Mouse (Mus musculus) myocyte (in vitro differentiated cells): Measurements from ENCODE around the gene Zfp961. TPM values are rescaled to one million over a fixed set of nuclear protein-coding genes. Genes with fewer than 3 reads are reported as not detected.

ENCODE experiments used
- H3K27me3 ChIP-seq: one replicate; pipeline ENCODE4 v1.6.1; 2011; ENCODE audit not compliant: control insufficient read depth, insufficient read depth, insufficient read length
- H3K36me3 ChIP-seq: one replicate; pipeline ENCODE4 v1.6.1; 2011; ENCODE audit not compliant: control insufficient read depth, insufficient read depth
- H3K4me2 ChIP-seq: one replicate; pipeline ENCODE4 v1.6.1; 2011; ENCODE audit warnings: low read depth, control low read depth
- H3K4me3 ChIP-seq: one replicate; pipeline ENCODE4 v1.5.1; 2011; ENCODE audit warnings: mild to moderate bottlenecking, control low read depth, moderate library complexity
- H3K79me2 ChIP-seq: one replicate; pipeline ENCODE4 v1.6.1; 2011; ENCODE audit not compliant: control insufficient read depth, insufficient read depth
- H3ac ChIP-seq: one replicate; pipeline ENCODE4 v1.6.1; 2011; ENCODE audit not compliant: control insufficient read depth, insufficient read length
- CEBPB ChIP-seq: IDR thresholded peaks from 2 replicates; pipeline ENCODE4 v1.6.1; 2011; ENCODE audit warnings: mild to moderate bottlenecking, moderate library complexity; ENCODE audit not compliant: poor library complexity, insufficient read depth, severe bottlenecking
- E2F4 ChIP-seq: IDR thresholded peaks from one replicate; pipeline ENCODE4 v1.6.1; 2011; ENCODE audit warnings: mild to moderate bottlenecking, control low read depth, moderate library complexity; ENCODE audit not compliant: insufficient read depth
- MAX ChIP-seq: IDR thresholded peaks from one replicate; pipeline ENCODE4 v1.6.1; 2011; ENCODE audit warnings: low read depth, mild to moderate bottlenecking, control low read depth
- MYOD1 ChIP-seq, 3 experiments: IDR thresholded peaks; one replicate each; pipeline ENCODE4 v1.6.1; 2011; ENCODE audit warnings: control low read depth in 2 of 3, low read depth in 2 of 3, mild to moderate bottlenecking in 2 of 3, moderate library complexity in 1 of 3; ENCODE audit not compliant: insufficient read length in 2 of 3, control insufficient read depth in 1 of 3
- MYOG ChIP-seq, 3 experiments: IDR thresholded peaks; one replicate each; pipeline ENCODE4 v1.6.1; 2011; ENCODE audit warnings: control low read depth in 2 of 3, low read depth in 2 of 3, mild to moderate bottlenecking in 2 of 3; ENCODE audit not compliant: insufficient read length in 2 of 3, control insufficient read depth in 1 of 3, insufficient read depth in 1 of 3
- POLR2A ChIP-seq: IDR thresholded peaks from one replicate; pipeline ENCODE4 v1.6.1; 2011; ENCODE audit warnings: low read depth, mild to moderate bottlenecking, control low read depth, moderate library complexity; ENCODE audit not compliant: insufficient read length
- POLR2AphosphoS2 ChIP-seq: IDR thresholded peaks from one replicate; pipeline ENCODE4 v1.6.1; 2011; ENCODE audit warnings: low read depth, control low read depth; ENCODE audit not compliant: insufficient read length
- REST ChIP-seq: IDR thresholded peaks from one replicate; pipeline ENCODE4 v1.6.1; 2011; ENCODE audit warnings: mild to moderate bottlenecking, control low read depth, moderate library complexity; ENCODE audit not compliant: insufficient read depth, insufficient read length
- SRF ChIP-seq: IDR thresholded peaks from one replicate; pipeline ENCODE4 v1.6.1; 2011; ENCODE audit warnings: low read depth; ENCODE audit not compliant: control insufficient read depth, insufficient read length
- TCF12 ChIP-seq: IDR thresholded peaks from one replicate; pipeline ENCODE4 v1.6.1; 2011; ENCODE audit warnings: mild to moderate bottlenecking, control low read depth; ENCODE audit not compliant: poor library complexity, insufficient read depth, severe bottlenecking
- TCF3 ChIP-seq: IDR thresholded peaks from one replicate; pipeline ENCODE4 v1.6.1; 2011; ENCODE audit warnings: low read depth, control low read depth; ENCODE audit not compliant: insufficient read length
- USF1 ChIP-seq: IDR thresholded peaks from one replicate; pipeline ENCODE4 v1.6.1; 2011; ENCODE audit warnings: low read depth, mild to moderate bottlenecking, control low read depth, moderate library complexity
- polyA plus RNA-seq: library from polyadenylated mRNA; unstranded; fragments of >200 nt; fragmentation: generic; extraction: Trizol; gene quantifications from one replicate; pipeline ENCODE4 v1.2.1, GENCODE M21; 2012; ENCODE audit warnings: missing spikeins

Zfp961 gene
- polyA plus RNA-seq, 1 experiment = 2.7 TPM

DNA sequence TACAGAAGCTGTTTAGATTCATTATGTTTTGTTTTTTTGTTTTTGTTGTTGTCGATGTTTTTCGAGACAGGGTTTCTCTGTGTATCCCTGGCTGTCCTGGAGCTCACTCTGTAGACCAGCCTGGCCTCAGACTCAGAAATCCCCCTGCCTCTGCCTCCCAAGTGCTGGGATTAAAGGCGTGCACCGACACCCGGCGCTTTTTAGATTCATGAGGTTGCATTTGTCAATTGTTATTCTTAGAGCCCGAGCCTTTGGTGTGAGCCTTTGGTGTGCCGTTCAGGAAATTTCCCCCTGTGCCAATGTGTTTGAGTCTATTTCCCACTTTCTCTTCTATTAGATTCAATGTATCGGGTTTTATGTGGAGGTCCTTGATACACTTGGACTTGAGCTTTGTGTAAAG lies 3.8 kb downstream of the Zfp961 start:
- H3K79me2 ChIP-seq = peaks cover 29% of the 10 kb centered on the region
- H3K4me3 ChIP-seq = no peak overlapping the region
- H3ac ChIP-seq = no peak overlapping the region
- H3K36me3 ChIP-seq = no peaks in the 10 kb centered on the region
- TF ChIP-seq POLR2AphosphoS2 = no peak
- no peak for TF ChIP-seq E2F4
- no peak for TF ChIP-seq CEBPB
- TF ChIP-seq MYOG (IDR thresholded peaks at IDR 0.05; ENCODE audit: control insufficient read depth in 1 of 3, insufficient read depth in 1 of 3, insufficient read length in 2 of 3, low read depth in 2 of 3) = no peak
- no peak for TF ChIP-seq MAX
- TF ChIP-seq USF1 = no peak
- H3K4me2 ChIP-seq = no peak overlapping the region
- H3K27me3 ChIP-seq = no peaks in the 10 kb centered on the region

DNA sequence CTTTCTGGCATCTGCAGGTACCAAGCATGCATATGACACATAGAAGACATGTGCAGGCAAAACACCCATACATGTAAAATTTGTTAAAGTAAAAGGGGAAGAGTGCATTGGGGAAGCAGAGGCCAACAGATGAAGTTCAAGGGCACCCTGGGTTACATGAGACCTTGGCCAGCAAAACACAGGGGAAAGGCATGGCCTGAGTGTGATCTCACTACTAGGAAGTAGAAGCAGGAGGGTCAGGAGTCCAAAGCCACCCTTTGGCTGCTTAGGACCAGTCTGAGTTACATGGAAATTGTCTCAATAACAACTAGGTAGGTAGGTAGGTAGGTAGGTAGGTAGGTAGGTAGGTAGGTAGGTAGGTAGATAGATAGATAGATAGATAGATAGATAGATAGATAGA lies 9.6 kb downstream of the Zfp961 start:
- Histone ChIP-seq H3K36me3 (peaks cover 1% of the 10 kb centered on the region), H3ac (no peak overlapping the region), H3K79me2 (peaks cover 21% of the 10 kb centered on the region), H3K27me3 (no peaks in the 10 kb centered on the region), H3K4me3 (no peak overlapping the region), H3K4me2 (no peak overlapping the region)
- TF ChIP-seq MYOD1 (IDR thresholded peaks at IDR 0.05; ENCODE audit: control insufficient read depth in 1 of 3, insufficient read length in 2 of 3, low read depth in 2 of 3) (no peak), TCF3 (no peak), POLR2A (no peak), SRF (no peak), POLR2AphosphoS2 (no peak)

DNA sequence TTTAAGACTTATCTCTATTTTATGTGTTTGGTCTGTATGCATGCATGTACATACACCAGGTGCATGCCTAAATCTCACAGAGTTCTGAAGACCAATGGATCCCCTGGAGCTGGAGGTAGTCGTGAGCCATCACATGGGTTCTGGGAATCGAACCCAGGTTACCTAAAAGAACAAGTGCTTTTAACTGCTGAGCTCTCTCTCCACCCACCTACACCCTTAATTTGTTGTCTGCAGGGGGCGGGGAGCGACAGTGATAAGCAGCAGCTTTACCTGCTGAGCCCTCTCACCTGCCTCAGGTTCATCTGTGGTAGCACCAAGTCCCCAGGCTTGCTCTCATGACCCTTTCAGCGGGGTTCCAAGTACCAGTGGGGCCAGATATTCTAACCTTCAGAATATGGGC lies 11.0 kb downstream of the Zfp961 start:
- no peak for TF ChIP-seq CEBPB
- TF ChIP-seq USF1 = no peak
- no peak for TF ChIP-seq MYOG (IDR thresholded peaks at IDR 0.05; ENCODE audit: control insufficient read depth in 1 of 3, insufficient read depth in 1 of 3, insufficient read length in 2 of 3, low read depth in 2 of 3)
- TF ChIP-seq TCF12 = no peak
- peaks cover 16% of the 10 kb centered on the region for H3K79me2 ChIP-seq
- H3K36me3 ChIP-seq = peaks cover 14% of the 10 kb centered on the region
- H3K4me3 ChIP-seq = no peak overlapping the region
- no peak overlapping the region for H3ac ChIP-seq
- no peak overlapping the region for H3K4me2 ChIP-seq
- H3K27me3 ChIP-seq = no peaks in the 10 kb centered on the region

DNA sequence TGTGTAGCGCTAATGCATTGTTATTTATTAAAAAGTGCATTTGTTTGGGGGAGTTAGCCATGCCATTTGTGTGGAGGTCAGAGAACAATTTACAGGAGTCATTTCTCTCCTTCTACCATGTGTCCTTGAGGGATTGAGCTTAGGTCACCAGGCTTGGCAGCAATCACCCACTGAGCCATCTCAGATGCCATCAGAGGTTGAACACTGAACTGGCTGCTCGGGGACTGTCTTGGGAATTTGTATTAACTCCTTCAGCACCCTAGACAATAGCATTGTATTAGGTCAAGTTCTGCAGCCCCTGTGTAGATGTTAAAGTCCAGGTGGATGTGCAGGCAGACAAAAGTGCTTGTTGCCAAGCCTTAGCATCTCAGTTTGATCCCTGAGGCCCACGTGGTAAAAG lies 13.2 kb downstream of the Zfp961 start:
- no peak overlapping the region for H3K4me2 ChIP-seq
- H3K4me3 ChIP-seq = no peak overlapping the region
- no peak overlapping the region for H3ac ChIP-seq
- H3K36me3 ChIP-seq = peaks cover 29% of the 10 kb centered on the region
- H3K79me2 ChIP-seq = peaks cover 10% of the 10 kb centered on the region
- no peaks in the 10 kb centered on the region for H3K27me3 ChIP-seq
- TF ChIP-seq MAX = no peak
- TF ChIP-seq USF1 = no peak
- TF ChIP-seq SRF = no peak
- TF ChIP-seq MYOD1 (IDR thresholded peaks at IDR 0.05; ENCODE audit: control insufficient read depth in 1 of 3, insufficient read length in 2 of 3, low read depth in 2 of 3) = no peak
- TF ChIP-seq TCF3 = no peak
- TF ChIP-seq CEBPB = no peak
- no peak for TF ChIP-seq MYOG (IDR thresholded peaks at IDR 0.05; ENCODE audit: control insufficient read depth in 1 of 3, insufficient read depth in 1 of 3, insufficient read length in 2 of 3, low read depth in 2 of 3)
- TF ChIP-seq E2F4 = no peak
- TF ChIP-seq TCF12 = no peak
- no peak for TF ChIP-seq REST
- no peak for TF ChIP-seq POLR2AphosphoS2
- TF ChIP-seq POLR2A = no peak

DNA sequence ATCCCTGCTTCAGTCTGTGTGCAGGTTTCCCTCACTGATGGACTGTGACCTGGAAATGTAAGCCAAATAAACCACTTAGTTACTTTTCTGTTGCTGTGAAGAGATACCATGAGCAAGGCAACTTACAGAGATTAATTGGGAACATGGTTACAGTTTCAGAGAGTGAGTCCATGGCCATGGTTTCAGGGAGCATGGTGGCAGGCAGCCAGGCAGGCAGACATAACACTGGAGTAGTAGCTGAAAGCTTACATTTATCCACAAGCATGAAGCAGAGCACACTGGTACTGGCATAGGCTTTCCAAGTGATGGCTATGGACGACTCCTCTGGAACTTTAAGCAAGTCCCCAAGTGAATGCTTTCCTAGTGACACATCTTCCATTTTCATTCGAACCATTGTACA lies 14.3 kb downstream of the Zfp961 start:
- Histone ChIP-seq H3K4me3 (no peak overlapping the region), H3ac (no peak overlapping the region), H3K4me2 (no peak overlapping the region), H3K79me2 (peaks cover 10% of the 10 kb centered on the region), H3K36me3 (peaks cover 29% of the 10 kb centered on the region), H3K27me3 (no peaks in the 10 kb centered on the region)
- no peak for TF ChIP-seq MAX
- no peak for TF ChIP-seq TCF12
- no peak for TF ChIP-seq POLR2AphosphoS2
- no peak for TF ChIP-seq USF1
- TF ChIP-seq MYOD1 (IDR thresholded peaks at IDR 0.05; ENCODE audit: control insufficient read depth in 1 of 3, insufficient read length in 2 of 3, low read depth in 2 of 3) = no peak
- no peak for TF ChIP-seq E2F4
- TF ChIP-seq REST = no peak
- no peak for TF ChIP-seq MYOG (IDR thresholded peaks at IDR 0.05; ENCODE audit: control insufficient read depth in 1 of 3, insufficient read depth in 1 of 3, insufficient read length in 2 of 3, low read depth in 2 of 3)
- TF ChIP-seq POLR2A = no peak
- no peak for TF ChIP-seq TCF3
- TF ChIP-seq CEBPB = no peak
- no peak for TF ChIP-seq SRF
